Mouse (Mus musculus): ENCODE results near the gene Brwd1. TPM values are rescaled to one million over a fixed set of nuclear protein-coding genes. Genes with fewer than 3 reads are reported as not detected.

The Brwd1 gene
- polyA plus RNA-seq, 1 experiment from 2014 or later: 12.1 TPM

GRCm38 (mm10) chr16:95945389-95946311 is 136.7 kb downstream of the Brwd1 start:
- H3K4me1 ChIP-seq (replicated peaks): no peaks in the 10 kb centered on the region
- H3K9ac ChIP-seq: no peak overlapping the region
- no peak overlapping the region for H3K27ac ChIP-seq (replicated peaks)
- no peaks in the 10 kb centered on the region for H3K9me3 ChIP-seq (replicated peaks)
- no peaks in the 10 kb centered on the region for H3K27me3 ChIP-seq
- no peaks in the 10 kb centered on the region for H3K36me3 ChIP-seq (replicated peaks)
- peak; percentile 10; the same call in 1 of the 2 replicates for ATAC-seq (ENCODE audit: insufficient read depth)
- WGBS (ENCODE audit: insufficient replicate concordance): 21% methylated on average over 20 of the region's 20 CpGs
- H3K4me3 ChIP-seq (replicated peaks): no peak overlapping the region
- H3K4me2 ChIP-seq: no peak overlapping the region

DNA sequence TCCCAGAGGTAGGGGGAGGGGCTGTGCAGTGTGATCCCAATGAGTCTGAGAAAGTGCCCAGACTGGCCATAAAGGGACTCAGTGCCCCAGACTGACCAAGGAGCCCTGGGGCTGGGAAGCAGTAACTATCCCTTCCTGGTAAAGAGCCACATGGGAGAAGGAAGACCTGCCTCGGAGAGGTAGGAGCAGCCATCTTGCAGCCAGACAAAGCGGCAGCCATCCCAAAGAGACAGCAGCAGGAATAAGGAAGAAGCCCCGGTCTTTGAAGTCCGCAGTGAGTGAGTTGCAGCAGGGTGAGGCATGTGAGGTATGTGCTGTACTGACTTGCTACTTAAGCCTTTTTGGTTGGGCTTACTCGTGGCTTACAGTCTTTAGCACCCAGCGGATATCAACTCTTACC is 139.1 kb downstream of the Brwd1 start:
- no peak overlapping the region for H3K4me3 ChIP-seq (replicated peaks)
- no peak overlapping the region for H3K4me2 ChIP-seq
- H3K36me3 ChIP-seq (replicated peaks): no peaks in the 10 kb centered on the region
- no peaks in the 10 kb centered on the region for H3K9me3 ChIP-seq (replicated peaks)
- H3K9ac ChIP-seq: no peak overlapping the region
- ATAC-seq (ENCODE audit: insufficient read depth): no peak
- 72% methylated on average over 6 of the region's 6 CpGs for WGBS (ENCODE audit: insufficient replicate concordance)
- H3K27me3 ChIP-seq: no peaks in the 10 kb centered on the region
- H3K27ac ChIP-seq (replicated peaks): no peak overlapping the region
- no peaks in the 10 kb centered on the region for H3K4me1 ChIP-seq (replicated peaks)

Small RNA genes within 50 kb of the gene (microRNA-seq; reads per million reads assigned to microRNA genes)
- gene Gm27833: not detected

Other genes starting within 250 kb of the Brwd1 start
- gene Psmg1, start 91.6 kb downstream of the Brwd1 start, polyA plus RNA-seq (2015; fragmentation: Nextera tagmentation; extraction: Ambion mirVana): 46.2 and 46.7 TPM in 2 replicates
- 88.6 and 95.1 TPM in 2 replicates for gene Hmgn1, start 45.2 kb upstream of the Brwd1 start, polyA plus RNA-seq (2015; fragmentation: Nextera tagmentation; extraction: Ambion mirVana)
- 10.2 and 10.5 TPM in 2 replicates for gene Wrb, start 62.9 kb upstream of the Brwd1 start, polyA plus RNA-seq (2015; fragmentation: Nextera tagmentation; extraction: Ambion mirVana)
- 0.07 and 0.08 TPM in 2 replicates for gene Lca5l, start 109.7 kb upstream of the Brwd1 start, polyA plus RNA-seq (2015; fragmentation: Nextera tagmentation; extraction: Ambion mirVana)
- 0.85 and 1.7 TPM in 2 replicates for gene Sh3bgr, start 117.9 kb upstream of the Brwd1 start, polyA plus RNA-seq (2015; fragmentation: Nextera tagmentation; extraction: Ambion mirVana)
- gene B3galt5, start 153.3 kb upstream of the Brwd1 start, polyA plus RNA-seq (2015; fragmentation: Nextera tagmentation; extraction: Ambion mirVana): 0.06 and 0.09 TPM in 2 replicates

Data from liver, embryonic 15.5 days (tissue).